Mouse (Mus musculus) frontal cortex, postnatal 14 days (tissue): ENCODE results near the gene Mtch1.
"Not testable (repeated sequence)": the region's sequence is repeated elsewhere in the genome, so short reads cannot be mapped to it uniquely, and the experiment has no call there.

Experiments used
- DNase-seq, 2 experiments: peaks; one replicate each; pipeline ENCODE4 v3.0.0; 2022; ENCODE audit warnings: low spot score in 2 of 2

The Mtch1 gene

GRCm38 (mm10) chr17:29347645-29348256 is at the start of gene Mtch1:
Gene Mtch1 (minus strand): TSS chr17:29347934.
- peak; percentile 91 to 96 for DNase-seq

- DNase-seq = peak; percentile 56 to 72
Observed at GRCm38 (mm10) chr17:29396821-29397242, 49.1 kb upstream of the Mtch1 start.

- DNase-seq = no peak
Observed at GRCm38 (mm10) chr17:29396056-29396799, 48.5 kb upstream of the Mtch1 start.

- no peak for DNase-seq
Observed at GRCm38 (mm10) chr17:29395381-29395780, 47.6 kb upstream of the Mtch1 start.

GRCm38 (mm10) chr17:29394761-29395160 is 47.0 kb upstream of the Mtch1 start:
- DNase-seq = not testable (repeated sequence)

- DNase-seq = no peak
Observed at GRCm38 (mm10) chr17:29394106-29394760, 46.5 kb upstream of the Mtch1 start.

- DNase-seq = no peak
Observed at GRCm38 (mm10) chr17:29393335-29394089, 45.8 kb upstream of the Mtch1 start.

- no peak for DNase-seq
Observed at GRCm38 (mm10) chr17:29391280-29391679, 43.5 kb upstream of the Mtch1 start.

- DNase-seq = no peak
Observed at GRCm38 (mm10) chr17:29388978-29389377, 41.2 kb upstream of the Mtch1 start.

- no peak for DNase-seq
Observed at GRCm38 (mm10) chr17:29385746-29386145, 38.0 kb upstream of the Mtch1 start.

- no peak for DNase-seq
Observed at GRCm38 (mm10) chr17:29384850-29385438, 37.2 kb upstream of the Mtch1 start.

GRCm38 (mm10) chr17:29383923-29384322 is 36.2 kb upstream of the Mtch1 start:
- DNase-seq = no peak

GRCm38 (mm10) chr17:29382417-29382816 is 34.7 kb upstream of the Mtch1 start:
- no peak for DNase-seq

GRCm38 (mm10) chr17:29381472-29381871 is 33.7 kb upstream of the Mtch1 start:
- DNase-seq = no peak

GRCm38 (mm10) chr17:29380241-29380640 is 32.5 kb upstream of the Mtch1 start:
- DNase-seq = no peak

GRCm38 (mm10) chr17:29378056-29378455 is 30.3 kb upstream of the Mtch1 start:
- DNase-seq = no peak

GRCm38 (mm10) chr17:29375871-29376270 is 28.1 kb upstream of the Mtch1 start:
- DNase-seq = no peak

GRCm38 (mm10) chr17:29370984-29371723 is 23.4 kb upstream of the Mtch1 start:
- peak; percentile 82 to 90 for DNase-seq

GRCm38 (mm10) chr17:29368726-29369125 is 21.0 kb upstream of the Mtch1 start:
- DNase-seq = no peak

- DNase-seq = no peak
Observed at GRCm38 (mm10) chr17:29365105-29365621, 17.4 kb upstream of the Mtch1 start.

GRCm38 (mm10) chr17:29363109-29363508 is 15.4 kb upstream of the Mtch1 start:
- no peak for DNase-seq
